Mouse (Mus musculus): ENCODE measurements around the gene Sub1.

Gene Sub1

GRCm38 (mm10) chr15:11996883-11997282 is at the start of gene Sub1:
Gene Sub1, minus strand, starts transcription at chr15:11996983.
- no peak for DNase-seq

DNA sequence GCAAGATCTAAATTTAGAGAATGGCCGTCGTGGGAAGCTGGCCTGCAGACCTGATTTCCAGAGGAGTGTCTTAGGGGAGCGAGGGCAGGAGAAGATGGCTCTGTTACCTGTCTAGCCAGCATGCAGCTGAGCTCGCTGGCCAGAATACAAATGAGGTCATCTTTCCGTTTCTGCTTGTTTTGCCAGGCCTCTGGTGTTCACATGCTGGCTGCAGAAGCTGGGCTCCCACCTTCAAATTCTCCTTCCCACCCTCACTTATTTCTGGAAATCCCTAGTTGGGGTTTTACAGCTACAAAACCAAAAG is 43.6 kb upstream of the Sub1 start:
- DNase-seq = no peak

DNA sequence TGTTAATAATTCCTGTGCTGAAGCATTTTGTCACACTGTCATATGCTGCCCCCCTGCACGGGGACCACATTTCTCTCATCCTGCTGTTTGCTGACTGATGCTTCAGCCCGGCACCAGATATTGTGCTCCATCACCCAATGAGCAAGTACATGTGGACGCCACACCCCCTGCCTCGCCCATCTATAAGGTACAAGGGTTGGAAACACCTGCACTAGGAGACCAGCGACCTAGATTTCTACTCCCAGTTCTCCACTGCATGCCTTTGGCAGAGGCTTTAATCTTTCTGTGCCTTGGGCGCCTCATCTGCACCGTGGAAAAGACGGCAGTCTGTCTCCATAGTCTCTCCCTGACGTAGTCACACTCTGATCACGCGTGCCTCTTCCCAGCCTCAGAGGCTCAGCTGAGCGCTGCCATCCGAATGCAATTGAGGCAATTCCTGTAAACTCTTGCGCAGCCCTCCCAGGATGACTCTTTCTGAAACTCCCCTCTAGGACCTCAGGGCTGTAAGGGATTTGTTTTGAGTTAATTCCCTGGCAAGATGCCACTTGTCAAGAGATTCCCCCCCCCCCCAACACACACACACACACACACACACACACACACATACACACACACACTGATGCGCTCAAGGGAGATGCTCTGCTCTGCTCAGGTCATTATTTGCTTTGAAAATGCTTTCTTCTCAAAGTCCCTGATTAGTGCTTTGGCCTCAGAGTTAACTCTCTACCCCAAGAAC is 43.1 kb upstream of the Sub1 start:
- DNase-seq = no peak

DNA sequence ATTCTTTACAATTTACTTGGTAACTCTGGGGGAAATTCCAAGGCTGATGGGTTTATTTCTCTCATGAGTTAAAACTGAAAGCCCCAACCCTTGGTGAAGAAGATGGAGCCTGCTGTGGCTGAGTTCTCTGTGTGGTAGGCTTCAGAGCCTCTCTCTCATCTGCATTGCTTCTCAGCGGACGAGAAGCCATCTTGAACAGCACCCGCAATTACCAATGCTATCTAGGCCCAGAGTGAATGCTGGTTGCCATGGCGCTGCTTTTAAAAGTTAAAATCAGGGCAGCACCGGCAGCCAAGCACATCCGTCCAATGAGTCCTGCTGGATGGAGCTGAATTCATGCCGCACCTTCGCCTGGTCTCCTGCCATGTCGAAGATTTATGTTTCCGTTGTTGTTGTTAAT is 42.5 kb upstream of the Sub1 start:
- DNase-seq = no peak

- no peak for DNase-seq
Measured at GRCm38 (mm10) chr15:12037866-12038625, 41.3 kb upstream of the Sub1 start.

DNA sequence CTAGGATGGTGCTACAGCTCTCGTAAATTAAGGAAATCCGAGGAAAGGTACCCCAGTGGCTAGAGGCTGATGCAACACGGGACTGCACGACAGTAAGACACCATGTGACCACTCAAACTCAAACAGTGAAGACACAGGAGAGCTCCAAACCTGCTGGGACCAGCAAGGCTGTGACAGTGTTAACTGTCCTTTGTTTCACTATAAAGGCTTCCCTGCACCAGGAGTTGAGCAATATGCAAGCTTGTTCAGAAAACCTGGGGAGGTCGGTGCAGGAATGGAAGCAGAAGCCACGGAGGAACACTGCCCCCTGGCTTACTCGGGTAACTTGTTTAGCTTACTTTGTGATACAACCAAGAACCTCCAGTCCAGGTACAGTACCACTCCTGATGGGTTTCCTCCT is 40.4 kb upstream of the Sub1 start:
- peak; percentile 69 to 77 for DNase-seq

DNA sequence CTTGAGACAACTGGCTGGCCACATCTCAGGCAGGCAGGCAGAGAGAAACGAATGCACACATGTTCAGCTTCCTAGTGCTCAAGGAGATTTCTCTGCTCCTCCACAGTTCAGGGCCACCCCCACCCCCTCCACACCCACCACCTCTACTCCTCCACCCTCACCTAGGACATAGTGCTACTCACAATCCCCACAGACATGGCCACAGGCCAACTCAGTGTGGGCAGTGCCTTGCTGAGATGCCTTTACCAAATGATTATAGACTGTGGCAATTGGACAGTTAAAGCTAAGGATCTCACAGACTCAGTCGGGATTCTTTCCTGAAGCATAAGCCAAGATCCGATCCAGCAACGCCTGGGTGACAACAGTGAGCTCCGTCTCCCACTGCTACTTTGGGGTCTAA is 39.9 kb upstream of the Sub1 start:
- DNase-seq = no peak

DNA sequence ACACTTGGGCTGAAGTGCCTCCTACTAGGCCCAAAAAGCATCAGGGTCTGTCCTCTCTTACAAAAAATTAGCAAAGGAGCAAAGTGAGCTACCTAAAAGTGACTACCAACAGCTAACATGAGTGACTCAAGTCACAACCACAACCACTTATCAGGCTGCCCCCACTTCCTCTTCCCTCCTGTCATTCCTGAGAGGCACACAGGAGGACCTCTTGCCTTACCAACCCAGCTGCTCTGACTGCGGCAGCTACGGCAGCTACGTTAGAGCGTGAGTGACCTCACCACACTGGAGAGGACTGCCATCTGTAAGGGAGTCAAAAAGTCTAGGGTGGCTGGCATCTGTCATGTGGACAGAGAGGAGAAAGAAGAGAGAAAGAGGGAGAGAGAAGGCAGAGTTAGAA is 37.5 kb upstream of the Sub1 start:
- DNase-seq = no peak

- no peak for DNase-seq
Measured at GRCm38 (mm10) chr15:12033155-12033554, 36.4 kb upstream of the Sub1 start.

- DNase-seq = no peak
Measured at GRCm38 (mm10) chr15:12032512-12032911, 35.7 kb upstream of the Sub1 start.

DNA sequence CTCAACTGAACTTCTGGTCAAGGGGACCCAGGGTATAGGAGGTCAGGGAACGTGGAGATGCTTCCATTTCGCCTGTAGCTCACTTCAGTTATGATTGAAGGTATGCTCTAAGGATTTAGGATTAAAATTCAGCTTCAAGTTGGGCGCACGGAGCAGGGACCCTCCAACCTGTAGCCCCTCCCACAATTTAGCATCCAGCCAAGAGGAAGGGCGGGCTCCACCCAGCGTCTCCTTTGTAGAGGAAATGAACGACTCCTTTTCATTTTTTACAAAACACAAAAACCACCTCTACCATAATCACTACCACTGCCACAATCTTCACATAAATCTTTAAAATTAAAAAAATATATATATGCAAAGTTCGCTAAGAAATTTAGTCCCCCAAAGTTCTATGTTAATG is 35.1 kb upstream of the Sub1 start:
- no peak for DNase-seq

DNA sequence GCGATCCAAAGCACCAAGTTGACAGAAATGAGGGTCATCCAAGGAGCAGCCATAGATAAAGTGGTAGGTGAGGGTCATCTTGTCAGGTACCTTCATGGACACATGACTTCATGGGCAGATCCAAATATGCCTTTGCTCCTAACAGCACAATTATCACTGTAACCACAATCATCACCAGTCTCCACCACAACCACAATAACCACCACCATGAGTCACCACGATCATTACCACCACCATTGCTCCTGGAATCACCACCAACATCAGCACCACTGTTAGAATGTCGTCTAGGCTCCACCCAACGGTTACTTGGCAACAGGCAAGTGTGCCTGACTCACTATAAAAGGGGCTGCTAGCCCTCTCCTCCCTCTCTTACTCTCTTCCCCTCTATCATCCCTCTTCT is 33.4 kb upstream of the Sub1 start:
- DNase-seq = no peak

DNA sequence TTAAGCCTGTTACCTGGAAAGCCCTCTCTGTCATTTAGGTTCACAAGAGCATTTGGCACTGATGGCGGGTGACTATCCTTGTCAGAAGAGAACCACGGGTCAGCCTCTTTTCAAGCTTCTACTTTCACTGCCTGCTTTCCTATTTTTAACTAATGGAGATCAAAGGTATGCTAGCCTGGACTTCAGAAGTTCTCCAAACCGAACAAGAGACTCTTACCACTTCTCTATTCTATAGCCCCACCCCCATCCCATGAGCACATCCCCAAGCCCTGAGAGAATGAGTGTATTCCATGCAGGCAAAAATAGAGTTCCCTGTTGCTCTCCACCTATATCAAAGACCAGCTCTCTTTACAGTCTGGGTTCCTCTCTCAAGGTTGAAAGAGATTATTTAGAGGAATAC is 31.0 kb upstream of the Sub1 start:
- DNase-seq = no peak

DNA sequence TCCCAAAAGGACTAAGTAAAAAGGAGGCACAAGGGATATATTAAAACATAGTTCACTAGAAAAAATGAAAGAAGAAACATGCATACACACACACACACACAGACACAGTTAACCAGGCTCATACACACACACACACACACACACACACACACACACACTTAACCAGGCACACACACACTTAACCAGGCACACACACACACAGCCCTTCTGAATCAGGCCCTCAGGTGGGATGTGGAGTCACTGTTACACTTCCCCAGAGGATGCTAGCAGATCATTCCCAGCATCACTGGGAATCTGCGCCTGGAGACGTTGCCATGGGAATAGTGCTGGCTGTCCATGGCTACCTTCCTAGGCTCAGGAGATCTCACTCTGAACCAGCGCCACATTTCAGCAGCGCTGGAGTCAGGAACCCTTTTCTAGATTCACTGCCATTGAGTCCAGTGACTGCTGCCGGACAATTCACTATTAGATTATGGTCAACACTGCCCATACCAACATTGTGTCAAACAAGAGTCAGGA is 30.2 kb upstream of the Sub1 start:
- no peak for DNase-seq

GRCm38 (mm10) chr15:12026026-12026425 is 29.2 kb upstream of the Sub1 start:
- peak; percentile 19 to 24 for DNase-seq

- no peak for DNase-seq
Measured at GRCm38 (mm10) chr15:12025341-12025740, 28.6 kb upstream of the Sub1 start.

- DNase-seq = no peak
Measured at GRCm38 (mm10) chr15:12024791-12025268, 28.0 kb upstream of the Sub1 start.

- no peak for DNase-seq
Measured at GRCm38 (mm10) chr15:12019443-12019842, 22.7 kb upstream of the Sub1 start.

- no peak for DNase-seq
Measured at GRCm38 (mm10) chr15:12018428-12018757, 21.6 kb upstream of the Sub1 start.

GRCm38 (mm10) chr15:12017700-12018427 is 21.1 kb upstream of the Sub1 start:
- no peak for DNase-seq

DNA sequence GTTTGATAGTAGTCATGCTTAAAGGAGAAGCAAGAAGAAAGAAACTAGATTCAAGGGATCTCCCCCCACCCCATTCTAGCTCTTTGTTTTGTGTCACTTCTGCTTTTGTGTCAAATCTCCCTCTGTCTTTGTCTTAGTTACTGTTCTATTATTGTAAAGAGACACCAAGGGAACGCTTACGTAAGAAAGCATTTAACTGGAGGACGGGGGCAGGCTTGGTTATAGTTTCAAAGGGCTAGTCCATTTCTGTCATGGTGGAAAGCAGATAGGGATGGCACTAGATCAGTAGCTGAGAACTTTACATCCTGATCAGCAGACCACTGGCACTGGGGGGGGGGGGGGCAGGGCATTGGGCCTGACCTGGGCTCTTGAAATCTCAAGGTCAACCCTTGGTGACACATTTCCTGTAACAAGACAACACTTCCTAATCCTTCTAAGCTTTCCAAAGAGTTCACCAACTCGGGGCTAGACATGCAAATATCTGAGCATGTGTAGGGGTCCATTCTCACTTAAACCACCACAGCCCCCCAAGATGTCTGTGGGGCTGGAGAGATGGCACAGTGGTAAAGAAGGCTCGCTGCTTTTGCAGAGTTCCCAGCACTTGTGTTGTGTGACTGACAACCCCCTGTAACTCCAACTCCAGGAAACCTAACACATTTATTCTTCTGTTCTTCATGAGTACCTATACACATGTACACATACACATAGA is 17.6 kb upstream of the Sub1 start:
- peak; percentile 72 to 82 for DNase-seq

DNA sequence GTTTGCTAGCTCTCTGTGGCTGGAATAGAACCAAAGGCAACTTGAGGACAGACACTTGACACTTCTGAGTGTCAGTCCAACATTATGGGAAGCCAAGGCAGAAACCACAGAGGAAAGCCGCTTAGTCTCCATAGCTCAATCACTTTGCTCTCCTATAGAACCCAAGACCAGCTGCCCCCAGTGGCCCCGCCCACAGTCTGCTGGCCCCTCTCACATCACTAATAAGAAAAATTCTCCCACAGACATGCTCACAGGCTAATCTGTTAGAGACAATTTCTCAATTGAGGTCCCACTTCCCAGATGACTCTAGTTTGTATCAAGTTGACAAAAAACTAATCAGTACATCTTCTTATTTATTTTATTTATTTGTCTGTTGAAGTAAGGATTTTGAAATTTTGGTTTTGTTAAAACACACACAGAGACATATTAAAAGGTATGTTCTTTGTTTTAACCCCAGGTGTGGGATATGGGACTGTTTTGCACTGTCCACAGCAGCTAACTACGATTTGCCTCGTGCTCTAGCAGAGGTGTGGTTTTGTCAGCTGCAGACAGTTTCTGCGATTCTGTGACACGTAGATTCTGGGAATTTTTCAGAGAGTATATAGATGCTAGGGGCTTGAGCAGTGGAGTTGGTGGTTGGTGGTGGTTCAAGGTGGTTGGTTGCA is 16.9 kb upstream of the Sub1 start:
- DNase-seq = peak; percentile 28 to 30

Measured in B cell, adult 2 months (primary cell).